Mouse (Mus musculus): ENCODE results near the gene Tmem170b.
"Not testable (repeated sequence)": the region's sequence is repeated elsewhere in the genome, so short reads cannot be mapped to it uniquely, and the experiment has no call there.

The Tmem170b gene

GRCm38 (mm10) chr13:41670386-41671130 is 64.9 kb downstream of the Tmem170b start:
- no peak for DNase-seq (ENCODE audit: low spot score)

- DNase-seq (ENCODE audit: low spot score) = no peak
Observed at GRCm38 (mm10) chr13:41671136-41671705, 65.5 kb downstream of the Tmem170b start.

- DNase-seq (ENCODE audit: low spot score) = not testable (repeated sequence)
Observed at GRCm38 (mm10) chr13:41672904-41673303, 67.2 kb downstream of the Tmem170b start.

GRCm38 (mm10) chr13:41673541-41673940 is 67.8 kb downstream of the Tmem170b start:
- no peak for DNase-seq (ENCODE audit: low spot score)

GRCm38 (mm10) chr13:41674608-41675007 is 68.9 kb downstream of the Tmem170b start:
- not testable (repeated sequence) for DNase-seq (ENCODE audit: low spot score)

GRCm38 (mm10) chr13:41675498-41675897 is 69.8 kb downstream of the Tmem170b start:
- no peak for DNase-seq (ENCODE audit: low spot score)

GRCm38 (mm10) chr13:41675966-41676835 is 70.5 kb downstream of the Tmem170b start:
- no peak for DNase-seq (ENCODE audit: low spot score)

GRCm38 (mm10) chr13:41676836-41677186 is 71.1 kb downstream of the Tmem170b start:
- no peak for DNase-seq (ENCODE audit: low spot score)

- DNase-seq (ENCODE audit: low spot score) = no peak
Observed at GRCm38 (mm10) chr13:41680854-41681549, 75.3 kb downstream of the Tmem170b start.

GRCm38 (mm10) chr13:41682341-41683119 is 76.8 kb downstream of the Tmem170b start:
- no peak for DNase-seq (ENCODE audit: low spot score)

- no peak for DNase-seq (ENCODE audit: low spot score)
Observed at GRCm38 (mm10) chr13:41683356-41684012, 77.8 kb downstream of the Tmem170b start.

GRCm38 (mm10) chr13:41685499-41685898 is 79.8 kb downstream of the Tmem170b start:
- DNase-seq (ENCODE audit: low spot score) = no peak

GRCm38 (mm10) chr13:41689055-41689454 is 83.3 kb downstream of the Tmem170b start:
- DNase-seq (ENCODE audit: low spot score) = no peak

- DNase-seq (ENCODE audit: low spot score) = no peak
Observed at GRCm38 (mm10) chr13:41689598-41690045, 83.9 kb downstream of the Tmem170b start.

Measured in lung, postnatal 25 days (tissue).